Mouse (Mus musculus) testis, adult 2 months (tissue): ENCODE results near the gene Tceanc2.

ENCODE experiments used
- CTCF ChIP-seq: fragments of 200-500 bp; IDR thresholded peaks from 2 replicates; pipeline ENCODE4 v1.5.1; 2012; ENCODE audit warnings: low read depth, mild to moderate bottlenecking, inconsistent platforms, low read length, moderate library complexity; ENCODE audit not compliant: control insufficient read depth, insufficient read depth, insufficient replicate concordance
- POLR2A ChIP-seq: fragments of 200-500 bp; IDR thresholded peaks from 2 replicates; pipeline ENCODE4 v1.6.1; 2012; ENCODE audit warnings: low read depth, mild to moderate bottlenecking, inconsistent platforms, low read length, moderate library complexity; ENCODE audit not compliant: control insufficient read depth

DNA sequence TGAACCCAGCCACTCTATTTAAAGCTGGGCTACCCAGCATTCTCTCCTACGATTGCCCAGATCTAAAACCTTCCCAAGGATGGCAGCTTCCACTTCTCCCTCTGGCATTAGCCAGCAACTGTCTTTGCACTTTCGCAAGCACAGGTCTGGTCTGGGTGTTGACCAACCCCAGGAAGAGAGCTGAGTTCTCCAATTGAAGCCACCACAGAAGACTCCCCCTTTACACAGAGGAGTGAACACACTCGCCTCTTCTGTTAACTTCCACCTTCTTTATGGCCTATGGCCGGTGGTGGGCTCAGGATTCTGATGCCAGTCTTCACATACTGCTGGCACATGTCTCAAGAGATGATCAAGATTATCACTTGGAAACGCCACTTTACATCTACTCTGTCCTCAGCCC lies 11.1 kb downstream of the Tceanc2 start:
- no peak for TF ChIP-seq CTCF
- TF ChIP-seq POLR2A: no peak
